Mouse (Mus musculus): ENCODE measurements around the gene 9530068E07Rik. TPM values are rescaled to one million over a fixed set of nuclear protein-coding genes. Genes with fewer than 3 reads are reported as not detected.

9530068E07Rik gene
- polyA plus RNA-seq, 1 experiment from 2014 or later = 88.9 TPM

DNA sequence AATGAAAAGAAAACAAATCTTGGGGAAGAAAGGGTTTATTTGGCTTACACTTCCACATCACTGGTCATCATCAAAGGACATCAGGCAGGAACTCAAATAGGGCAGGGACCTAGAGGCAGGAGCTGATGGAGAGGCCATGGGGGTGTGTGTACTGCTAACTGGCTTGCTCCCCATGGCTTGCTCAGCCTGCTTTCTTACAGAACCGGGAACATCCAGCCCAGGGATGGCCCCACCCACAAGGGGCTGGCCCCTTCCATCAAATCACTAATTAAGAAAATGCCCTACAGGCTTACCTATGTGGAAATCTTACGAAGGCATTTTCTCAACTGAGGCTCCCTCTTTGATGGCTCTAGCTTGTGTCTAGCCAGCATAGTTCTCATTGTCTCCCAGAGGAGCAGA is 37.6 kb downstream of the 9530068E07Rik start:
- no peak overlapping the region for H3K27ac ChIP-seq (ENCODE audit: low read depth)
- H3K4me1 ChIP-seq (ENCODE audit: insufficient read depth) = no peaks in the 10 kb centered on the region
- TF ChIP-seq EP300 (IDR thresholded peaks at IDR 0.05; ENCODE audit: low read depth) (no peak), CTCF (IDR thresholded peaks at IDR 0.05; ENCODE audit: low read depth) (no peak)
- 62% methylated on average over 2 of the region's 2 CpGs for WGBS (ENCODE audit: insufficient replicate concordance)
- H3K9ac ChIP-seq (replicated peaks) = no peak overlapping the region
- DNase-seq = no peak
- H3K9me3 ChIP-seq (ENCODE audit: low read length) = no peaks in the 10 kb centered on the region
- H3K4me3 ChIP-seq (ENCODE audit: low read depth, low read length) = no peak overlapping the region
- H3K4me2 ChIP-seq (ENCODE audit: low read depth, low read length) = no peak overlapping the region
- H3K27me3 ChIP-seq (ENCODE audit: insufficient read depth, low read length) = 0 out of 2 replicates have a peak, but pooled peaks cover 2% of the 10 kb centered on the region
- no peaks in the 10 kb centered on the region for H3K36me3 ChIP-seq (replicated peaks; ENCODE audit: insufficient read depth, low read length)
- ATAC-seq = no peak

DNA sequence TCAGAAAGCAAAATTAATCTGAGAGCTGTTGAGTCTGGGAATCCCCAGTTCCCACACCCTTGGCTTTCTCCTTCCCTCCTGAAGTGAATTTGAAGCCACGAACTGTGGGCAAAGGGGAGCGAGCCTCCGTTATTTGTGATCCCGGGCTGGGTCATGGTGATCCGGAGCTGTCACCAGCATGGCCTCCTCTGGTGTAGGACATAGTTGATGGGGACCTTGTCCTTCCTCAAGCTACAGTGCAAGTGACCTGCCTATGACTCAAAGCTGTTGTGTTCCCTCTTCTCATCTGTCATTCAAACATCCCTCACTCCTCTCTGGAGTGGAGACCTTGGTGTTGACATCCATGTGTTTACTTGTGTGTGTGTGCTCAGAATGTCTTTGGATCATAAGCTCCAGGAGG is 39.2 kb downstream of the 9530068E07Rik start:
- no peak overlapping the region for H3K4me2 ChIP-seq (ENCODE audit: low read depth, low read length)
- ATAC-seq (no peak), DNase-seq (no peak)
- H3K9me3 ChIP-seq (ENCODE audit: low read length) = no peaks in the 10 kb centered on the region
- H3K9ac ChIP-seq (replicated peaks) = no peak overlapping the region
- 72% methylated on average over 5 of the region's 5 CpGs for WGBS (ENCODE audit: insufficient replicate concordance)
- 0 out of 2 replicates have a peak, but pooled peaks cover 2% of the 10 kb centered on the region for H3K27me3 ChIP-seq (ENCODE audit: insufficient read depth, low read length)
- TF ChIP-seq EP300 (IDR thresholded peaks at IDR 0.05; ENCODE audit: low read depth) (no peak), CTCF (IDR thresholded peaks at IDR 0.05; ENCODE audit: low read depth) (no peak)
- no peaks in the 10 kb centered on the region for H3K4me1 ChIP-seq (ENCODE audit: insufficient read depth)
- no peak overlapping the region for H3K4me3 ChIP-seq (ENCODE audit: low read depth, low read length)
- H3K27ac ChIP-seq (ENCODE audit: low read depth) = no peak overlapping the region
- no peaks in the 10 kb centered on the region for H3K36me3 ChIP-seq (replicated peaks; ENCODE audit: insufficient read depth, low read length)

DNA sequence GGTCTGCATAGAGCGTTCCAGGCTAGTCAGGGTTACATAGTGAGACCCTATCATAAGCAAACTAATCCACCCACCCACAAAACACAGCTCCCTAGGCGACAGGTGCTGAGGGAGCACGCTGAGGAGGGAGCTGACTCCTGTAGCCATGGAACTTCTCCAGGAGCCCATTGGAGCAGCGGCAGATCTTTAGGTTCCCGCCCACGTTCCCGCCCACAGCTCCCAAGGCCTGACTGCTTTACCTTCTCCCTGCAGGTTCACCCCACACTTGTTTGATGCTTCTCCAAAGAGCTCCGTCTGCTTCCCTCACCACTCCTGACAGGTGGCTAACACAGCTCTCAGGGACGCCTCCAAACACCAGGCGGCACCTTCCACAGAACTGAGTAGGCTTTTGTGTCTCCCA is 40.9 kb downstream of the 9530068E07Rik start:
- H3K27ac ChIP-seq (ENCODE audit: low read depth) = no peak overlapping the region
- no peak overlapping the region for H3K4me2 ChIP-seq (ENCODE audit: low read depth, low read length)

GRCm38 (mm10) chr11:52441096-52441495 is 44.9 kb downstream of the 9530068E07Rik start:
- no peaks in the 10 kb centered on the region for H3K36me3 ChIP-seq (replicated peaks; ENCODE audit: insufficient read depth, low read length)
- TF ChIP-seq CTCF (IDR thresholded peaks at IDR 0.05; ENCODE audit: low read depth) (no peak), EP300 (IDR thresholded peaks at IDR 0.05; ENCODE audit: low read depth) (no peak)
- H3K27me3 ChIP-seq (ENCODE audit: insufficient read depth, low read length) = 0 out of 2 replicates have a peak, but pooled peaks cover 2% of the 10 kb centered on the region
- no peaks in the 10 kb centered on the region for H3K9me3 ChIP-seq (ENCODE audit: low read length)
- no peaks in the 10 kb centered on the region for H3K4me1 ChIP-seq (ENCODE audit: insufficient read depth)
- H3K4me2 ChIP-seq (ENCODE audit: low read depth, low read length) = no peak overlapping the region
- no peak for DNase-seq
- H3K4me3 ChIP-seq (ENCODE audit: low read depth, low read length) = no peak overlapping the region
- 81% methylated on average over 2 of the region's 2 CpGs for WGBS (ENCODE audit: insufficient replicate concordance)
- no peak for ATAC-seq
- H3K9ac ChIP-seq (replicated peaks) = no peak overlapping the region
- no peak overlapping the region for H3K27ac ChIP-seq (ENCODE audit: low read depth)

More for the DNA sequence above, 40.9 kb downstream of the 9530068E07Rik start:
- WGBS (ENCODE audit: insufficient replicate concordance) = 27% methylated on average over 10 of the region's 10 CpGs
- H3K4me1 ChIP-seq (ENCODE audit: insufficient read depth) = no peaks in the 10 kb centered on the region
- TF ChIP-seq CTCF (IDR thresholded peaks at IDR 0.05; ENCODE audit: low read depth) (no peak), EP300 (IDR thresholded peaks at IDR 0.05; ENCODE audit: low read depth) (no peak)
- no peak overlapping the region for H3K9ac ChIP-seq (replicated peaks)
- H3K27me3 ChIP-seq (ENCODE audit: insufficient read depth, low read length) = 0 out of 2 replicates have a peak, but pooled peaks cover 2% of the 10 kb centered on the region
- no peaks in the 10 kb centered on the region for H3K36me3 ChIP-seq (replicated peaks; ENCODE audit: insufficient read depth, low read length)
- H3K9me3 ChIP-seq (ENCODE audit: low read length) = no peaks in the 10 kb centered on the region
- ATAC-seq (no peak), DNase-seq (peak; percentile 18)
- no peak overlapping the region for H3K4me3 ChIP-seq (ENCODE audit: low read depth, low read length)

- 44% methylated on average over 4 of the region's 4 CpGs for WGBS (ENCODE audit: insufficient replicate concordance)
- no peak for DNase-seq
- Histone ChIP-seq H3K9ac (replicated peaks) (no peak overlapping the region), H3K9me3 (ENCODE audit: low read length) (no peaks in the 10 kb centered on the region), H3K27ac (ENCODE audit: low read depth) (no peak overlapping the region), H3K27me3 (ENCODE audit: insufficient read depth, low read length) (no peaks in the 10 kb centered on the region), H3K4me2 (ENCODE audit: low read depth, low read length) (no peak overlapping the region), H3K4me1 (ENCODE audit: insufficient read depth) (no peaks in the 10 kb centered on the region), H3K4me3 (ENCODE audit: low read depth, low read length) (no peak overlapping the region), H3K36me3 (replicated peaks; ENCODE audit: insufficient read depth, low read length) (no peaks in the 10 kb centered on the region)
- no peak for ATAC-seq
- no peak for TF ChIP-seq EP300 (IDR thresholded peaks at IDR 0.05; ENCODE audit: low read depth)
- TF ChIP-seq CTCF (IDR thresholded peaks at IDR 0.05; ENCODE audit: low read depth) = no peak
These were observed 51.0 kb downstream of the 9530068E07Rik start for GRCm38 (mm10) chr11:52447242-52447641.

DNA sequence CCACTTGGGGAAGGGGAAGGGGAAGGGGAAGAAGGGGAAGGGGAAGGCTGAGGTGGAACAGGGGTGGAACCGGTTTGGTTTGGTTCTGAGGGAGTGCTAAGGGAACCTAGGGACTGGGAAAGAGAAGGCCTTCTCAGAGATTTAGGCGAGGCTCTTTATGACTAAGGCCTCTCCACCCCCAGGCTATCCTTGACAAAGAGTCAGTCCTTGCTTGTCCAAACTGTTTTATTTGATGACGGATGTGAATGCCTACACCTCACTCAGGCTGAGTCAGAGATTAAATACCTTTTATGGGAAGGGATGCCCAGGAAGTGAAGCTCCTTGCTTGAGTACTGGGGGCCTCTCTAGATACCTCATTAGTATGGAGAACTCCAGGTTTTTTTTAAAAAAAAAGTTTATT is 52.8 kb downstream of the 9530068E07Rik start:
- Histone ChIP-seq H3K4me1 (ENCODE audit: insufficient read depth) (no peaks in the 10 kb centered on the region), H3K27ac (ENCODE audit: low read depth) (no peak overlapping the region), H3K4me3 (ENCODE audit: low read depth, low read length) (no peak overlapping the region), H3K9ac (replicated peaks) (no peak overlapping the region), H3K36me3 (replicated peaks; ENCODE audit: insufficient read depth, low read length) (no peaks in the 10 kb centered on the region), H3K9me3 (ENCODE audit: low read length) (no peaks in the 10 kb centered on the region), H3K27me3 (ENCODE audit: insufficient read depth, low read length) (no peaks in the 10 kb centered on the region), H3K4me2 (ENCODE audit: low read depth, low read length) (no peak overlapping the region)
- WGBS (ENCODE audit: insufficient replicate concordance) = 57% methylated on average over 3 of the region's 3 CpGs
- ATAC-seq (no peak), DNase-seq (no peak)
- TF ChIP-seq EP300 (IDR thresholded peaks at IDR 0.05; ENCODE audit: low read depth) (no peak), CTCF (IDR thresholded peaks at IDR 0.05; ENCODE audit: low read depth) (no peak)

DNA sequence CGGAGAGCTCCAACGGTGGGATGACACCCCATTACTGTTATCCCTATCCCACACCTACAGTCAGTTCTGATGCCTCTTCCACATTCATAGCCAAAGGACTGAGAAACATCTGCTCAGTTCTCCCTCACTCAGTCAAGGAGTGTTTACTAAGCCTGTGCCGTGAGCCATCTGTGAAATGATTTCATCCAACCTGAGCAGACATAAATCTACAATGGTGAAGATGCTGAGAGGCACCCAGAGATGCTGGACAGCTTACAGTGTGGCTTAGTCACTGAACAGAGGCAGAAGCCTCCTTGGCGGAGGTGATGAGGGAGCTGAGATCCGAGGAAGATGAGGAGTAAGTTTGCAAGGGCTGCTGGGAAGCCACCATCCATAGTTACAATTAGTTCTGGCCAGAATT is 62.1 kb downstream of the 9530068E07Rik start:
- Histone ChIP-seq H3K4me2 (ENCODE audit: low read depth, low read length) (no peak overlapping the region), H3K27ac (ENCODE audit: low read depth) (no peak overlapping the region), H3K4me3 (ENCODE audit: low read depth, low read length) (no peak overlapping the region), H3K27me3 (ENCODE audit: insufficient read depth, low read length) (no peaks in the 10 kb centered on the region), H3K36me3 (replicated peaks; ENCODE audit: insufficient read depth, low read length) (no peaks in the 10 kb centered on the region), H3K9ac (replicated peaks) (no peak overlapping the region), H3K4me1 (ENCODE audit: insufficient read depth) (no peaks in the 10 kb centered on the region), H3K9me3 (ENCODE audit: low read length) (no peaks in the 10 kb centered on the region)
- DNase-seq = no peak
- ATAC-seq = no peak
- 77% methylated on average over 5 of the region's 5 CpGs for WGBS (ENCODE audit: insufficient replicate concordance)
- TF ChIP-seq EP300 (IDR thresholded peaks at IDR 0.05; ENCODE audit: low read depth) (no peak), CTCF (IDR thresholded peaks at IDR 0.05; ENCODE audit: low read depth) (no peak)

Other genes starting within 250 kb of the 9530068E07Rik start
- not detected in 2 replicates for gene Olfr1371, start 182.4 kb upstream of the 9530068E07Rik start, polyA plus RNA-seq (2015; fragmentation: Nextera tagmentation; extraction: Ambion mirVana)
- 289 and 296 TPM in 2 replicates for gene Skp1a, start 164.4 kb upstream of the 9530068E07Rik start, polyA plus RNA-seq (2015; fragmentation: Nextera tagmentation; extraction: Ambion mirVana)
- gene Tcf7, start 113.4 kb upstream of the 9530068E07Rik start, polyA plus RNA-seq (2015; fragmentation: Nextera tagmentation; extraction: Ambion mirVana) = 1.4 and 1.5 TPM in 2 replicates
- gene Vdac1, start 35.6 kb upstream of the 9530068E07Rik start, polyA plus RNA-seq (2015; fragmentation: Nextera tagmentation; extraction: Ambion mirVana) = 101 and 104 TPM in 2 replicates

All from liver, postnatal 0 days (tissue).